Mouse (Mus musculus): Measurements from ENCODE around the gene Psmg4. TPM values are rescaled to one million over a fixed set of nuclear protein-coding genes. Genes with fewer than 3 reads are reported as not detected.

The Psmg4 gene
- polyA plus RNA-seq, 1 experiment from 2014 or later, result 27.1 TPM

- H3K36me3 ChIP-seq (ENCODE audit: control insufficient read depth, insufficient read depth), result peaks cover 6% of the 10 kb centered on the region; the same call in 1 of the 2 replicates
- H3K4me3 ChIP-seq (ENCODE audit: low read depth, low read length), result peak overlapping the region; percentile 98
- H3K9ac ChIP-seq (ENCODE audit: low read depth, low read length), result peak overlapping the region; percentile 88
- peak; percentile 9; the same call in 1 of the 2 replicates for ATAC-seq (ENCODE audit: low read depth)
- WGBS (ENCODE audit: insufficient replicate concordance), result 24% methylated on average over 12 of the region's 12 CpGs
- H3K27ac ChIP-seq (ENCODE audit: low read length), result peak overlapping the region; percentile 92
- H3K27me3 ChIP-seq (ENCODE audit: control insufficient read depth, insufficient read depth, low read depth, low read length), result no peaks in the 10 kb centered on the region
- peaks cover 19% of the 10 kb centered on the region for H3K4me1 ChIP-seq (ENCODE audit: control insufficient read depth, low read depth, low read length)
- peak overlapping the region; percentile 86 for H3K4me2 ChIP-seq (ENCODE audit: low read depth, low read length)
- no peaks in the 10 kb centered on the region for H3K9me3 ChIP-seq (replicated peaks; ENCODE audit: control insufficient read depth, low read length)
Measured at GRCm38 (mm10) chr13:34163304-34163975, 676 bp downstream of the Psmg4 start.

- H3K36me3 ChIP-seq (ENCODE audit: control insufficient read depth, insufficient read depth), result no peaks in the 10 kb centered on the region
- H3K9me3 ChIP-seq (replicated peaks; ENCODE audit: control insufficient read depth, low read length), result no peaks in the 10 kb centered on the region
- ATAC-seq (ENCODE audit: low read depth), result no peak
- no peak overlapping the region for H3K4me3 ChIP-seq (ENCODE audit: low read depth, low read length)
- H3K27me3 ChIP-seq (ENCODE audit: control insufficient read depth, insufficient read depth, low read depth, low read length), result no peaks in the 10 kb centered on the region
- no peaks in the 10 kb centered on the region for H3K4me1 ChIP-seq (ENCODE audit: control insufficient read depth, low read depth, low read length)
- no peak overlapping the region for H3K27ac ChIP-seq (ENCODE audit: low read length)
- H3K9ac ChIP-seq (ENCODE audit: low read depth, low read length), result no peak overlapping the region
- 81% methylated on average over 6 of the region's 6 CpGs for WGBS (ENCODE audit: insufficient replicate concordance)
- no peak overlapping the region for H3K4me2 ChIP-seq (ENCODE audit: low read depth, low read length)
Measured at GRCm38 (mm10) chr13:34174025-34174424, 11.3 kb downstream of the Psmg4 start.

DNA sequence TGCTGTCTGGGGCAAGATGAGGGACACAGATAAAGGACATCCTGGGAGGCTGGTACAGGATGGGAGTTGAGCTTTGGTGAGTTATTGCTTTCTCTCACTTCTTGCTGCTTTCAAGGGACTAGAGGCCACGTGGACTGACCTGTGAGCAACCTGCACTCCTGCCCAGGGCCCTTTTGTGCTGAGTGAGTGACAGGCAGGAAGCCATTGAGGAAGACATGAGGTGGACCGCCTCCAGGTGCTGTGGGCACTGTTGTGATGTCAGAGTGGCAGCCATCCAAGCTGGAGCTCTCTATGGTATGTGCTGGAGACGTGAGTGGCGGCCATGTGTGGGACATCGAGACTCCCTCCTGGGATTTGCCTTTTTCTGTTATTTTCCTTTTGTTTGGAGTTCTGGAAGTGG is 18.9 kb downstream of the Psmg4 start:
- 88% methylated on average over 5 of the region's 5 CpGs for WGBS (ENCODE audit: insufficient replicate concordance)
- no peak overlapping the region for H3K4me3 ChIP-seq (ENCODE audit: low read depth, low read length)
- H3K36me3 ChIP-seq (ENCODE audit: control insufficient read depth, insufficient read depth), result peaks cover 42% of the 10 kb centered on the region
- no peak overlapping the region for H3K4me2 ChIP-seq (ENCODE audit: low read depth, low read length)
- H3K9ac ChIP-seq (ENCODE audit: low read depth, low read length), result no peak overlapping the region
- no peak overlapping the region for H3K27ac ChIP-seq (ENCODE audit: low read length)
- no peak for ATAC-seq (ENCODE audit: low read depth)
- H3K9me3 ChIP-seq (replicated peaks; ENCODE audit: control insufficient read depth, low read length), result no peaks in the 10 kb centered on the region
- no peaks in the 10 kb centered on the region for H3K4me1 ChIP-seq (ENCODE audit: control insufficient read depth, low read depth, low read length)
- no peaks in the 10 kb centered on the region for H3K27me3 ChIP-seq (ENCODE audit: control insufficient read depth, insufficient read depth, low read depth, low read length)

DNA sequence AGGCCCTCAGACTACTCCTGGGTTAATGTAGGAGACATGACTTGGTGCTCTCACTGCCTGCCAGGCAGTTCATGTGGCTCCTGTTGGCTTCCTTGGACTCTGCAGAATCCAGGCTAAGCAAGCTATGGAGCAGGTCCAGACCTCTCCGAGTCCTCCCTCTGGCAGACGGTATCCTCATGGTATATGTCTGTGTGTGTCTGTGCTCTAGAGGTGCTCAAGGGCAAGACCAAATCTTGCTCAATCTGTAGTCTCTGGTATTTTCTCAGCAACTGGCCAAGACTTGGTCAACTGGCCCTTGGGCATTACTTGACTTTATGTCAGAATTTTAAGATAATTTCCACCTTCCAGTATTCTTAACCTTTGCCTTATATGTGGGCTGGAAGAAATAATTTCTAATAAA is 22.6 kb downstream of the Psmg4 start:
- no peak overlapping the region for H3K4me3 ChIP-seq (ENCODE audit: low read depth, low read length)
- whole genome bisulfite sequencing (ENCODE audit: insufficient replicate concordance), result 87% methylated on average over 2 of the region's 2 CpGs
- no peaks in the 10 kb centered on the region for H3K4me1 ChIP-seq (ENCODE audit: control insufficient read depth, low read depth, low read length)
- no peak overlapping the region for H3K4me2 ChIP-seq (ENCODE audit: low read depth, low read length)
- H3K36me3 ChIP-seq (ENCODE audit: control insufficient read depth, insufficient read depth), result peaks cover 43% of the 10 kb centered on the region
- H3K27me3 ChIP-seq (ENCODE audit: control insufficient read depth, insufficient read depth, low read depth, low read length), result no peaks in the 10 kb centered on the region
- ATAC-seq (ENCODE audit: low read depth), result no peak
- no peak overlapping the region for H3K9ac ChIP-seq (ENCODE audit: low read depth, low read length)
- no peak overlapping the region for H3K27ac ChIP-seq (ENCODE audit: low read length)
- no peaks in the 10 kb centered on the region for H3K9me3 ChIP-seq (replicated peaks; ENCODE audit: control insufficient read depth, low read length)

DNA sequence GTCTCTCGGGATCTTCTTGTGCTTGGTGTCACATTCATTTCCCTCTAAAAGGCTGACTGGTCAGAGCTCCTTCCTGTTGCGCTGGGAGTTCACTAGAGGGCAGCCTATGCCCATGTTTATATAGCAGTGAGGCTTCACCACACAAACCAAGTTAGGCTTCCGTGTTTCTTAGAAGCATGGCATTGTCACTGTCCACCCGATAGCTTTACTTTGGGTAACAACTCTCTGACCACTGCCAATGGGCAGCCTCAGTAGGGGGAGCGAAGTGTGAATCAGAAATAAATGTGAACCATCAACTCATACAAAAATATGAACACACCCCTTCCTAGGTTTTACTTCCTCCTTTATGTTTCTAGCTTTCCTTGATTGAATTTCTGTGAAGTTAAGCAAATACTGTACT is 24.8 kb downstream of the Psmg4 start:
- H3K27me3 ChIP-seq (ENCODE audit: control insufficient read depth, insufficient read depth, low read depth, low read length), result no peaks in the 10 kb centered on the region
- no peaks in the 10 kb centered on the region for H3K4me1 ChIP-seq (ENCODE audit: control insufficient read depth, low read depth, low read length)
- ATAC-seq (ENCODE audit: low read depth), result peak; percentile 48; the same call in 1 of the 2 replicates
- H3K4me3 ChIP-seq (ENCODE audit: low read depth, low read length), result no peak overlapping the region
- H3K9me3 ChIP-seq (replicated peaks; ENCODE audit: control insufficient read depth, low read length), result no peaks in the 10 kb centered on the region
- no peak overlapping the region for H3K27ac ChIP-seq (ENCODE audit: low read length)
- no peak overlapping the region for H3K9ac ChIP-seq (ENCODE audit: low read depth, low read length)
- WGBS (ENCODE audit: insufficient replicate concordance), result 12% methylated on average over 5 of the region's 5 CpGs
- no peak overlapping the region for H3K4me2 ChIP-seq (ENCODE audit: low read depth, low read length)
- H3K36me3 ChIP-seq (ENCODE audit: control insufficient read depth, insufficient read depth), result peaks cover 40% of the 10 kb centered on the region

DNA sequence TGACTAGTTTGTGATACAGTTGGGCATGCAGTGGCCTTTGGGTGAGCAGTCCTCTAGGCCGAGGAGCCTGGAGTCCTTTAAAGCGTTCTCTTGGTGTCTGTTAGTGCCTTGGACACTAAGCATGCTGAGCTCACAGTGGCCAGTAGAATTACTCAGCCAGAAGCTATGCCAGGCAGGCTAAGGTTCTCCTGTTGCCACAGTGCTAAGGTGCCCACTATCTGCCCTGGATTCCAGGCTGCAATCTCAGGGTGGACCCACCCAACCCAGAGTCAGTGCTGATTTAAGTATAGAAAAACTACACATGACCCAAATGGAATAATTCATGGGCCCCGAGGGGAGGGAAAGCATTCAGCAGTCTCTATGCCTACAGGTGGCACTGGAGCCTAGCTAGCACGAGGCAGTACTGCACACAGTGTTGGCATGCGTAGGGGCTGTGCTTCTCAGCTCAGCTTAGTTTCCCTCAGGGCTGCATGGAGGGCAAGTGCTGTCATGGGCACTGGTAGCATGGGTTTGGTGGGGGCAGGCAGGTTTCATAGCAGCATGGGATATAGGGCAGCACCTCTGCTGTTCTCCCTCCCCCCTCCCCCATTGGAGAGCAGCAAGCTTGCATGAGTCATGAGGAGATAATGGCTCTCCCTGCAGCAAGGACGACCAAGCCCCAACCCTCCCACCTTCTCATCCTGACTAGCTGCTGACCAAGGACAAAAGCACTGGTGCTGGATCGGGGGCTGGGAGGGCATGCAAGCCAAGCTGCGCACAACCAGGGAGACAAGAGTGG is 29.8 kb downstream of the Psmg4 start:
- Histone ChIP-seq H3K4me2 (ENCODE audit: low read depth, low read length) (no peak overlapping the region), H3K36me3 (ENCODE audit: control insufficient read depth, insufficient read depth) (peaks cover 72% of the 10 kb centered on the region), H3K9me3 (replicated peaks; ENCODE audit: control insufficient read depth, low read length) (no peaks in the 10 kb centered on the region), H3K4me3 (ENCODE audit: low read depth, low read length) (no peak overlapping the region), H3K4me1 (ENCODE audit: control insufficient read depth, low read depth, low read length) (no peaks in the 10 kb centered on the region), H3K9ac (ENCODE audit: low read depth, low read length) (no peak overlapping the region), H3K27ac (ENCODE audit: low read length) (no peak overlapping the region), H3K27me3 (ENCODE audit: control insufficient read depth, insufficient read depth, low read depth, low read length) (no peaks in the 10 kb centered on the region)
- 0 out of 2 replicates have a peak, but pooled peaks have one; percentile 22 for ATAC-seq (ENCODE audit: low read depth)
- WGBS (ENCODE audit: insufficient replicate concordance), result 73% methylated on average over 8 of the region's 8 CpGs

- no peaks in the 10 kb centered on the region for H3K27me3 ChIP-seq (ENCODE audit: control insufficient read depth, insufficient read depth, low read depth, low read length)
- H3K27ac ChIP-seq (ENCODE audit: low read length), result no peak overlapping the region
- H3K9ac ChIP-seq (ENCODE audit: low read depth, low read length), result no peak overlapping the region
- 63% methylated on average over 8 of the region's 8 CpGs for WGBS (ENCODE audit: insufficient replicate concordance)
- no peak overlapping the region for H3K4me2 ChIP-seq (ENCODE audit: low read depth, low read length)
- no peak for ATAC-seq (ENCODE audit: low read depth)
- peaks cover 69% of the 10 kb centered on the region for H3K36me3 ChIP-seq (ENCODE audit: control insufficient read depth, insufficient read depth)
- H3K4me3 ChIP-seq (ENCODE audit: low read depth, low read length), result no peak overlapping the region
- H3K4me1 ChIP-seq (ENCODE audit: control insufficient read depth, low read depth, low read length), result no peaks in the 10 kb centered on the region
- no peaks in the 10 kb centered on the region for H3K9me3 ChIP-seq (replicated peaks; ENCODE audit: control insufficient read depth, low read length)
Measured at GRCm38 (mm10) chr13:34193384-34193783, 30.6 kb downstream of the Psmg4 start.

GRCm38 (mm10) chr13:34195676-34196075 is 32.9 kb downstream of the Psmg4 start:
- Histone ChIP-seq H3K4me3 (ENCODE audit: low read depth, low read length) (no peak overlapping the region), H3K27ac (ENCODE audit: low read length) (no peak overlapping the region), H3K36me3 (ENCODE audit: control insufficient read depth, insufficient read depth) (peaks cover 78% of the 10 kb centered on the region), H3K4me2 (ENCODE audit: low read depth, low read length) (no peak overlapping the region), H3K27me3 (ENCODE audit: control insufficient read depth, insufficient read depth, low read depth, low read length) (no peaks in the 10 kb centered on the region), H3K4me1 (ENCODE audit: control insufficient read depth, low read depth, low read length) (no peaks in the 10 kb centered on the region), H3K9me3 (replicated peaks; ENCODE audit: control insufficient read depth, low read length) (no peaks in the 10 kb centered on the region), H3K9ac (ENCODE audit: low read depth, low read length) (no peak overlapping the region)
- ATAC-seq (ENCODE audit: low read depth), result no peak
- 86% methylated on average over 1 of the region's 1 CpGs for WGBS (ENCODE audit: insufficient replicate concordance)

DNA sequence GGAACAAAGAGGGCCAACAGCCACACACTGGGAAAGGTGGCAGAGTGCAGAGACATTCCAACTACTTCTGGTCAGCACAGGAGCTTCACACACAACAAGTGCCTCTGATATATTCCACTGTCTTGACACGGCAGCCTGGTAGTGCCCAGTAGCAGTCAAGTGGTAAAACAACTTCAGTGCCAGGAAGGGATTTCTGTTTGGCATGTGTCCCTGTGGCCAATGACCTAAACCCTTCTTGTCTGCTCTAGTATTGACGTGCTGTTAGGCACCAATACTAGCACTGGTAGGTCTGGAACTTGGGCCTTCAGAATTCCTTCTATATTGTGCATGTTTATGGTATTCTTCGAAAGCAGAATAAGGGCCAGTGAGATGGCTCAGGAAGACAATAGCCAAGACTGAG is 42.5 kb downstream of the Psmg4 start:
- no peak for ATAC-seq (ENCODE audit: low read depth)
- Histone ChIP-seq H3K4me1 (ENCODE audit: control insufficient read depth, low read depth, low read length) (no peaks in the 10 kb centered on the region), H3K9ac (ENCODE audit: low read depth, low read length) (no peak overlapping the region), H3K4me3 (ENCODE audit: low read depth, low read length) (no peak overlapping the region), H3K27me3 (ENCODE audit: control insufficient read depth, insufficient read depth, low read depth, low read length) (no peaks in the 10 kb centered on the region), H3K4me2 (ENCODE audit: low read depth, low read length) (no peak overlapping the region), H3K9me3 (replicated peaks; ENCODE audit: control insufficient read depth, low read length) (no peaks in the 10 kb centered on the region), H3K27ac (ENCODE audit: low read length) (no peak overlapping the region), H3K36me3 (ENCODE audit: control insufficient read depth, insufficient read depth) (peaks cover 26% of the 10 kb centered on the region)
- whole genome bisulfite sequencing (ENCODE audit: insufficient replicate concordance), result 92% methylated on average over 3 of the region's 3 CpGs

Data from liver, embryonic 16.5 days (tissue).